Mouse (Mus musculus): ENCODE measurements around the gene Plekhh2.
A peak's percentile ranks its signal among the peaks of the same experiment; 100 is the strongest.

DNA sequence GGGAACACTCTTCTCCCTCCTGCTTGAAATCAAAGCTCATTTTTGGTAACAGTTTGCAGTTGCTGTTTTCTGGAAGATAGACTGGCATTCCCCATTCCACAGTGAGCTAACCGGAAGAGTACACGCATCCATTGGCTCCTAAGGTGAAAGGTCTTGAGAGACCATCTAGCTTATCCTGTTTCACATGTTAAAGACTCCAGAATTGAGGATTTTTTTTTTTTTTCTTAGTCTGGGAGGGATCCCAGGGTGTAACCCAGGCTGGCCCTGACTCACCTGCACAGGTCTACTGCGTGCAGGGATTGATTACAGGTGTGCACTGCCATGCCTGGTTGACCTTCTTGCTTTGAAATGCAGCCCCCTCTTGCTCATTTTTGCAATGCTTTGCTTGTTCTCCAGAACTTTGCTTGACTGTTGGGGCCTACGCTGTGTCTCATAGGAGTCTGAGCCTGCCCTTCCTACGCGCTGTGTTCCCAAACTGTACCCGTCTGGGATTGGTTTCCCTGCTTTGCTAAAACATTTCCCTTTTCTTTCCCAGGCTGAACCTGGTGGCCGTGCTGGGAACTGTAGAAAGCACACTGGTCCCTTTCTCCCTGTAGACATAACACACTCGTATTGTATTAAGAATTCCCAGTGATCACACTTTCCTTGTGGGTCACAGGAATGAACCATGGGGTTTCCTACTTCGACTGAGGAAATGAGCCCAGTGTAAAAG lies 92.2 kb downstream of the Plekhh2 start:
- TF ChIP-seq POLR2A (IDR thresholded peaks at IDR 0.05; ENCODE audit: insufficient read depth, low read depth, low read length) (no peak), CTCF (IDR thresholded peaks at IDR 0.05) (0 out of 2 replicates have a peak, but pooled peaks have one; percentile 5), EP300 (IDR thresholded peaks at IDR 0.05; ENCODE audit: insufficient read depth, low read depth, low read length) (no peak)

Data from heart, adult 2 months (tissue).